Mouse (Mus musculus) large intestine, adult 2 months (tissue): ENCODE measurements around the gene Nfkbil1. TPM values are rescaled to one million over a fixed set of nuclear protein-coding genes. Genes with fewer than 3 reads are reported as not detected.

Experiments used
- DNase-seq: peaks from one replicate; pipeline ENCODE4 v3.0.0-alpha.2; 2012; ENCODE audit warnings: low read depth, low spot score
- WGBS: fragments of 180-500 bp; shearing (Covaris S2); methylation state at CpG from one replicate; pipeline ENCODE4 v1.1.7; 2018; 5-methylcytosine and 5-hydroxymethylcytosine counted together
- polyA plus RNA-seq: library from polyadenylated mRNA; depleted of rRNA; stranded (reverse); fragments of >200 nt; gene quantifications from 2 replicates; pipeline ENCODE4 v1.2.3, GENCODE M21; 2012; rRNA removed

Gene Nfkbil1
- polyA plus RNA-seq, 1 experiment, result 11.8 TPM

- 70% methylated on average over 1 of the region's 1 CpGs for WGBS
- no peak for DNase-seq
These were observed 46.4 kb downstream of the Nfkbil1 start for GRCm38 (mm10) chr17:35189186-35189585.

GRCm38 (mm10) chr17:35187959-35188610 is 47.5 kb downstream of the Nfkbil1 start, which contains the start of gene Lst1:
Lst1 (minus strand) TSS chr17:35188439.
- WGBS, result 71% methylated on average over 7 of the region's 7 CpGs
- DNase-seq, result no peak

GRCm38 (mm10) chr17:35187345-35187744 is 48.2 kb downstream of the Nfkbil1 start:
- WGBS, result 70% methylated on average over 4 of the region's 4 CpGs
- DNase-seq, result no peak

- 0% methylated on average over 4 of the region's 4 CpGs for WGBS
- no peak for DNase-seq
These were observed 48.9 kb downstream of the Nfkbil1 start for GRCm38 (mm10) chr17:35186681-35187080.

GRCm38 (mm10) chr17:35185639-35186611 is 49.7 kb downstream of the Nfkbil1 start:
- no peak for DNase-seq
- 4% methylated on average over 18 of the region's 18 CpGs for WGBS

- WGBS, result 81% methylated on average over 5 of the region's 5 CpGs
- no peak for DNase-seq
These were observed 55.5 kb downstream of the Nfkbil1 start for GRCm38 (mm10) chr17:35180093-35180492.

- DNase-seq, result no peak
- WGBS, result 13% methylated on average over 5 of the region's 5 CpGs
These were observed 57.1 kb downstream of the Nfkbil1 start for GRCm38 (mm10) chr17:35178528-35178927.

GRCm38 (mm10) chr17:35175968-35176367 is 59.6 kb downstream of the Nfkbil1 start, which contains the start of gene Aif1:
Aif1 (minus strand) TSS chr17:35176068.
- 63% methylated on average over 2 of the region's 2 CpGs for WGBS
- DNase-seq, result no peak

- WGBS, result 76% methylated on average over 6 of the region's 6 CpGs
- no peak for DNase-seq
These were observed 60.2 kb downstream of the Nfkbil1 start for GRCm38 (mm10) chr17:35175382-35175781.

- DNase-seq, result no peak
- 17% methylated on average over 8 of the region's 8 CpGs for WGBS
These were observed 61.2 kb downstream of the Nfkbil1 start for GRCm38 (mm10) chr17:35174201-35174977.

- 77% methylated on average over 3 of the region's 3 CpGs for WGBS
These were observed 62.3 kb downstream of the Nfkbil1 start for GRCm38 (mm10) chr17:35173329-35173728.

GRCm38 (mm10) chr17:35172445-35173234 is 63.0 kb downstream of the Nfkbil1 start:
- 73% methylated on average over 11 of the region's 11 CpGs for WGBS
- DNase-seq, result no peak

More at GRCm38 (mm10) chr17:35173329-35173728, 62.3 kb downstream of the Nfkbil1 start:
- no peak for DNase-seq

Other genes with a start within 250 kb of the Nfkbil1 start
- 104 and 139 TPM in 2 replicates for gene Vars, start 234.8 kb downstream of the Nfkbil1 start, polyA plus RNA-seq
- gene Vwa7, start 219.2 kb downstream of the Nfkbil1 start, polyA plus RNA-seq, result 0.38 and 0.64 TPM in 2 replicates
- gene Sapcd1, start 207.8 kb downstream of the Nfkbil1 start, polyA plus RNA-seq, result 0.81 and 0.83 TPM in 2 replicates
- gene Msh5, start 189.0 kb downstream of the Nfkbil1 start, polyA plus RNA-seq, result 2.0 and 3.3 TPM in 2 replicates
- 209 and 263 TPM in 2 replicates for gene Clic1, start 185.8 kb downstream of the Nfkbil1 start, polyA plus RNA-seq
- 12.5 and 14.9 TPM in 2 replicates for gene Ddah2, start 176.8 kb downstream of the Nfkbil1 start, polyA plus RNA-seq
- 0.17 and 3.8 TPM in 2 replicates for gene Ly6g6c, start 170.4 kb downstream of the Nfkbil1 start, polyA plus RNA-seq
- 0.26 and 0.47 TPM in 2 replicates for gene Mpig6b, start 169.6 kb downstream of the Nfkbil1 start, polyA plus RNA-seq
- gene Ly6g6e, start 158.9 kb downstream of the Nfkbil1 start, polyA plus RNA-seq, result 0.38 and 0.73 TPM in 2 replicates
- 0.89 and 3.5 TPM in 2 replicates for gene Ly6g6d, start 157.7 kb downstream of the Nfkbil1 start, polyA plus RNA-seq
- 1.6 and 2.6 TPM in 2 replicates for gene Ly6g6f, start 150.2 kb downstream of the Nfkbil1 start, polyA plus RNA-seq
- gene Abhd16a, start 146.5 kb downstream of the Nfkbil1 start, polyA plus RNA-seq, result 71.9 and 115 TPM in 2 replicates
- gene Ly6g5c, start 127.5 kb downstream of the Nfkbil1 start, polyA plus RNA-seq, result 0.81 TPM in 1 of 2 replicates, not detected in the other
- 2.2 and 3.0 TPM in 2 replicates for gene Ly6g5b, start 120.4 kb downstream of the Nfkbil1 start, polyA plus RNA-seq
- gene Gpank1, start 114.3 kb downstream of the Nfkbil1 start, polyA plus RNA-seq, result 18.4 and 19.4 TPM in 2 replicates
- 358 and 375 TPM in 2 replicates for gene Csnk2b, start 113.7 kb downstream of the Nfkbil1 start, polyA plus RNA-seq
- gene D17H6S53E, start 109.4 kb downstream of the Nfkbil1 start, polyA plus RNA-seq, result 11.7 and 17.5 TPM in 2 replicates
- 0.26 TPM in 1 of 2 replicates, not detected in the other for gene Apom, start 103.7 kb downstream of the Nfkbil1 start, polyA plus RNA-seq
- 103 and 147 TPM in 2 replicates for gene Bag6, start 100.6 kb downstream of the Nfkbil1 start, polyA plus RNA-seq
- gene Prrc2a, start 70.9 kb downstream of the Nfkbil1 start, polyA plus RNA-seq, result 227 and 272 TPM in 2 replicates
- gene Aif1, start 59.7 kb downstream of the Nfkbil1 start, polyA plus RNA-seq, result 3.7 and 3.8 TPM in 2 replicates
- gene Lst1, start 47.4 kb downstream of the Nfkbil1 start, polyA plus RNA-seq, result 25.5 and 32.1 TPM in 2 replicates
- 23.4 and 35.1 TPM in 2 replicates for gene Ltb, start 41.4 kb downstream of the Nfkbil1 start, polyA plus RNA-seq
- 3.7 and 4.9 TPM in 2 replicates for gene Tnf, start 33.8 kb downstream of the Nfkbil1 start, polyA plus RNA-seq
- 1.8 and 2.5 TPM in 2 replicates for gene Lta, start 30.4 kb downstream of the Nfkbil1 start, polyA plus RNA-seq
- not detected in 2 replicates for gene Gm16181, start 15.0 kb downstream of the Nfkbil1 start, polyA plus RNA-seq
- 4.2 and 4.5 TPM in 2 replicates for gene Atp6v1g2, start 2.1 kb downstream of the Nfkbil1 start, polyA plus RNA-seq
- 287 and 309 TPM in 2 replicates for gene Ddx39b, start 6.0 kb upstream of the Nfkbil1 start, polyA plus RNA-seq
- 1,065 and 1,224 TPM in 2 replicates for gene H2-D1, start 26.9 kb upstream of the Nfkbil1 start, polyA plus RNA-seq
- gene H2-Q1, start 84.6 kb upstream of the Nfkbil1 start, polyA plus RNA-seq, result 16.5 and 51.5 TPM in 2 replicates
- 245 and 632 TPM in 2 replicates for gene H2-Q2, start 106.5 kb upstream of the Nfkbil1 start, polyA plus RNA-seq
- gene H2-Q4, start 143.8 kb upstream of the Nfkbil1 start, polyA plus RNA-seq, result 80.0 and 122 TPM in 2 replicates
- gene H2-Q6, start 189.1 kb upstream of the Nfkbil1 start, polyA plus RNA-seq, result 52.5 and 53.5 TPM in 2 replicates
- 127 and 155 TPM in 2 replicates for gene H2-Q7, start 203.4 kb upstream of the Nfkbil1 start, polyA plus RNA-seq
- gene H2-Q10, start 234.3 kb upstream of the Nfkbil1 start, polyA plus RNA-seq, result 7.5 and 13.8 TPM in 2 replicates